Mouse (Mus musculus) frontal cortex, postnatal 36 days (tissue): ENCODE measurements around the gene Zkscan3.
A peak's percentile ranks its signal among the peaks of the same experiment; 100 is the strongest.
"Not testable (repeated sequence)": the region's sequence is repeated elsewhere in the genome, so short reads cannot be mapped to it uniquely, and the experiment has no call there.

Source experiments
- DNase-seq, 2 experiments: peaks; one replicate each; pipeline ENCODE4 v3.0.0; 2022; ENCODE audit warnings: low spot score in 2 of 2

Gene Zkscan3

GRCm38 (mm10) chr13:21397486-21397885 lies 5.1 kb downstream of the Zkscan3 start:
- DNase-seq: no peak

GRCm38 (mm10) chr13:21396048-21396447 lies 6.5 kb downstream of the Zkscan3 start:
- DNase-seq: not testable (repeated sequence)

GRCm38 (mm10) chr13:21395623-21396022 lies 6.9 kb downstream of the Zkscan3 start:
- DNase-seq: no peak

- no peak for DNase-seq
Observed at GRCm38 (mm10) chr13:21395211-21395610, 7.3 kb downstream of the Zkscan3 start.

GRCm38 (mm10) chr13:21377773-21378172 lies 24.8 kb downstream of the Zkscan3 start:
- DNase-seq: no peak

- DNase-seq: peak in 1 of 2 experiments; percentile 19
Observed at GRCm38 (mm10) chr13:21372700-21373099, 29.9 kb downstream of the Zkscan3 start.

GRCm38 (mm10) chr13:21366635-21367034 lies 35.9 kb downstream of the Zkscan3 start:
- no peak for DNase-seq

- no peak for DNase-seq
Observed at GRCm38 (mm10) chr13:21363719-21364118, 38.8 kb downstream of the Zkscan3 start.

- peak; percentile 91 for DNase-seq
Observed at GRCm38 (mm10) chr13:21362621-21363248, 39.8 kb downstream of the Zkscan3 start, which contains the start of gene Zscan12. Gene Zscan12, plus strand, starts transcription at chr13:21362820.

GRCm38 (mm10) chr13:21350593-21350992 lies 52.0 kb downstream of the Zkscan3 start:
- DNase-seq: no peak

- no peak for DNase-seq
Observed at GRCm38 (mm10) chr13:21346610-21347009, 55.9 kb downstream of the Zkscan3 start, which contains the start of gene Olfr1367. Gene Olfr1367, plus strand, starts transcription at chr13:21346910.
